Mouse (Mus musculus): ENCODE measurements around the gene Mat2a. TPM values are rescaled to one million over a fixed set of nuclear protein-coding genes. Genes with fewer than 3 reads are reported as not detected.

Gene Mat2a
- total and polyA plus RNA-seq, 3 experiments = 319 to 3,179 (median 357) TPM

DNA sequence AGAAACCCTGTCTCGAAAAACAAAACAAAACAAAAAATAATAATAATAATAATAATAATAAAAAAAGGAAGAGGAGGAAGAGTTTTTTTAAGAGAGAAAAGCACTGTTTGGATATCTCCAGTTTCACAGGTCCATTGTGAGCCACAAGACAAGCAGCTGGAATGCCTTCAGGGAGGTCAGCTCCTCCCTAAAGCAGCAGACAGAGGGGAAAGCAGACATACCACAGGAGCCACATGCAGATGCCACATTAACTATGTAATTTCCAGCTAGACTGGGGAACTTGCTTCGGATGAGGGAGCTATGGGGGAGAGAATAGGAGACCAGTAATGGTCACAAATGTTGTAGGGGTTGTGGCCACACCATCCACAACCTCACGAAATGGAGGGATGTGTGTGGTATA, 47.9 kb upstream of the Mat2a start:
- no peak for TF ChIP-seq TCF12 (IDR thresholded peaks at IDR 0.05; ENCODE audit: low read depth, low read length)
- TF ChIP-seq CHD2 (IDR thresholded peaks at IDR 0.05; ENCODE audit: low read length) = no peak
- TF ChIP-seq GABPA (IDR thresholded peaks at IDR 0.05; ENCODE audit: low read depth, low read length) = no peak
- TF ChIP-seq POLR2AphosphoS5 (IDR thresholded peaks at IDR 0.05; ENCODE audit: borderline replicate concordance, low read depth, low read length) = no peak
- no peak for TF ChIP-seq MEF2A (IDR thresholded peaks at IDR 0.05; ENCODE audit: extremely low read depth, insufficient replicate concordance, low read depth, low read length, poor library complexity, severe bottlenecking)
- no peak for TF ChIP-seq MXI1 (IDR thresholded peaks at IDR 0.05; ENCODE audit: low read depth, low read length)
- TF ChIP-seq MYB (IDR thresholded peaks at IDR 0.05; ENCODE audit: low read depth, low read length) = no peak
- TF ChIP-seq KAT2A (conservative IDR thresholded peaks at IDR 0.05; ENCODE audit: low read depth, low read length) = no peak
- no peak for TF ChIP-seq BHLHE40 (IDR thresholded peaks at IDR 0.05; ENCODE audit: borderline replicate concordance, low read depth, low read length)
- no peak for TF ChIP-seq NRF1 (IDR thresholded peaks at IDR 0.05; ENCODE audit: insufficient read depth, low read depth, low read length, poor library complexity, severe bottlenecking)
- H3K9me3 ChIP-seq (replicated peaks; ENCODE audit: insufficient read depth, low read length) = no peaks in the 10 kb centered on the region
- H3K27me3 ChIP-seq (ENCODE audit: control insufficient read depth in 1 of 2, insufficient read depth in 2 of 2, low read length in 2 of 2) = no peaks in the 10 kb centered on the region
- H3K36me3 ChIP-seq (ENCODE audit: control insufficient read depth in 1 of 2, insufficient read depth in 2 of 2, low read length in 2 of 2) = peaks cover 0 to 29% of the 10 kb centered on the region in 2 experiments; a peak in 2 of 4 replicates
- no peaks in the 10 kb centered on the region for H3K79me2 ChIP-seq (ENCODE audit: control insufficient read depth, insufficient read depth, low read length, poor library complexity)
- no peak for DNase-seq (ENCODE audit: low read depth, low spot score)
- H3K9ac ChIP-seq (ENCODE audit: control insufficient read depth, low read depth, low read length, poor library complexity, severe bottlenecking) = no peak overlapping the region
- no peak overlapping the region for H3K27ac ChIP-seq (ENCODE audit: control insufficient read depth, low read depth, low read length)
- no peak overlapping the region for H3K4me3 ChIP-seq (ENCODE audit: control insufficient read depth in 1 of 2, insufficient read depth in 1 of 2, low read depth in 2 of 2, low read length in 2 of 2)
- H3K4me1 ChIP-seq (ENCODE audit: control insufficient read depth in 1 of 2, insufficient read depth in 2 of 2, low read length in 2 of 2) = peaks cover 20 to 24% of the 10 kb centered on the region in 2 experiments

DNA sequence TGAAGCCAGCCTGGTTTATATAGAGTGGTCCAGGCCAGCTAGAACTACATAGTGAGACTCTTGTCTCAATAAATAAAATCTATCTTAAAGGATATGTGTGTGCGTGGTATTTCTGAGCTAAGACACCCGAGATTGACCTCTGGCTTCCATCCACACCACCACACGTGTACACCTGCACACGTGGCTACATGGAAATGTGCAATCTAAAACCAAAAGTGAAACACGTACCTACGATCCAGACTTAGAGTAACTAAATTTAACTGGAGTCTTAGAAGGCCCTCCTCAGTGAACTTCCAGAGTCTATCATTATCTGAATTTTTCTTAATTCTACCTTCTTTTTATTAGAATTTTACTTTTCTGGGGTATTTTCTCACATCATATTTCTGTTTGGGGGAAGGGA, 46.9 kb upstream of the Mat2a start:
- Histone ChIP-seq H3K4me1 (ENCODE audit: control insufficient read depth in 1 of 2, insufficient read depth in 2 of 2, low read length in 2 of 2) (peaks cover 25 to 27% of the 10 kb centered on the region in 2 experiments), H3K9ac (ENCODE audit: control insufficient read depth, low read depth, low read length, poor library complexity, severe bottlenecking) (no peak overlapping the region), H3K9me3 (replicated peaks; ENCODE audit: insufficient read depth, low read length) (no peaks in the 10 kb centered on the region), H3K27ac (ENCODE audit: control insufficient read depth, low read depth, low read length) (no peak overlapping the region), H3K79me2 (ENCODE audit: control insufficient read depth, insufficient read depth, low read length, poor library complexity) (no peaks in the 10 kb centered on the region), H3K4me3 (ENCODE audit: control insufficient read depth in 1 of 2, insufficient read depth in 1 of 2, low read depth in 2 of 2, low read length in 2 of 2) (no peak overlapping the region), H3K36me3 (ENCODE audit: control insufficient read depth in 1 of 2, insufficient read depth in 2 of 2, low read length in 2 of 2) (peaks cover 0 to 30% of the 10 kb centered on the region in 2 experiments; a peak in 2 of 4 replicates), H3K27me3 (ENCODE audit: control insufficient read depth in 1 of 2, insufficient read depth in 2 of 2, low read length in 2 of 2) (no peaks in the 10 kb centered on the region)
- TF ChIP-seq BHLHE40 (IDR thresholded peaks at IDR 0.05; ENCODE audit: borderline replicate concordance, low read depth, low read length) (no peak), CTCF (IDR thresholded peaks at IDR 0.05 in 2 of 3, conservative IDR thresholded peaks at IDR 0.05 in 1 of 3; ENCODE audit: control insufficient read depth in 1 of 3, insufficient read depth in 1 of 3, low read depth in 2 of 3, low read length in 3 of 3, poor library complexity in 1 of 3, severe bottlenecking in 1 of 3) (no peak), GATA1 (IDR thresholded peaks at IDR 0.05; ENCODE audit: low read depth, low read length) (no peak), RCOR1 (IDR thresholded peaks at IDR 0.05; ENCODE audit: low read depth, low read length) (no peak), TCF12 (IDR thresholded peaks at IDR 0.05; ENCODE audit: low read depth, low read length) (no peak), ZMIZ1 (IDR thresholded peaks at IDR 0.05; ENCODE audit: low read depth, low read length) (no peak), MYB (IDR thresholded peaks at IDR 0.05; ENCODE audit: low read depth, low read length) (no peak), CHD2 (IDR thresholded peaks at IDR 0.05; ENCODE audit: low read length) (no peak), ZKSCAN1 (IDR thresholded peaks at IDR 0.05; ENCODE audit: low read depth, low read length) (no peak), TBP (IDR thresholded peaks at IDR 0.05; ENCODE audit: low read depth, low read length) (no peak), POLR2A (IDR thresholded peaks at IDR 0.05; ENCODE audit: control insufficient read depth in 1 of 2, insufficient read depth in 1 of 2, low read depth in 1 of 2, low read length in 2 of 2, poor library complexity in 1 of 2) (no peak)
- DNase-seq (ENCODE audit: low read depth, low spot score) = no peak

All from MEL (cell line).